Mouse (Mus musculus) CH12.LX (cell line): ENCODE results near the gene Pbx3.

ENCODE experiments used
- CTCF ChIP-seq, 2 experiments: IDR thresholded peaks in 1 of 2; conservative IDR thresholded peaks in 1 of 2; 2 replicates each; pipeline ENCODE4 v1.5.1; 2011 to 2012; ENCODE audit warnings: low read depth in 2 of 2, low read length in 2 of 2, improper control_type of control experiment in 1 of 2, inconsistent platforms in 1 of 2, mild to moderate bottlenecking in 1 of 2, moderate library complexity in 1 of 2
- E2F4 ChIP-seq: IDR thresholded peaks from 2 replicates; pipeline ENCODE4 v1.6.1; 2011; ENCODE audit warnings: low read depth, low read length, improper control_type of control experiment; ENCODE audit not compliant: insufficient replicate concordance
- ELF1 ChIP-seq: IDR thresholded peaks from 2 replicates; pipeline ENCODE4 v1.6.1; 2014; ENCODE audit warnings: low read depth, mild to moderate bottlenecking, inconsistent platforms, low read length, improper control_type of control experiment
- EP300 ChIP-seq: IDR thresholded peaks from 2 replicates; pipeline ENCODE4 v1.6.1; 2011; ENCODE audit warnings: low read length, improper control_type of control experiment
- MEF2A ChIP-seq: IDR thresholded peaks from 2 replicates; pipeline ENCODE4 v1.6.1; 2014; ENCODE audit warnings: low read depth, mild to moderate bottlenecking, inconsistent platforms, low read length, improper control_type of control experiment, borderline replicate concordance
- MYC ChIP-seq: IDR thresholded peaks from 2 replicates; pipeline ENCODE4 v1.6.1; 2011; ENCODE audit warnings: low read depth, mild to moderate bottlenecking, improper control_type of control experiment, low read length
- UBTF ChIP-seq: IDR thresholded peaks from 2 replicates; pipeline ENCODE4 v1.6.1; 2012; ENCODE audit warnings: low read depth, mild to moderate bottlenecking, inconsistent platforms, low read length, improper control_type of control experiment, moderate library complexity

DNA sequence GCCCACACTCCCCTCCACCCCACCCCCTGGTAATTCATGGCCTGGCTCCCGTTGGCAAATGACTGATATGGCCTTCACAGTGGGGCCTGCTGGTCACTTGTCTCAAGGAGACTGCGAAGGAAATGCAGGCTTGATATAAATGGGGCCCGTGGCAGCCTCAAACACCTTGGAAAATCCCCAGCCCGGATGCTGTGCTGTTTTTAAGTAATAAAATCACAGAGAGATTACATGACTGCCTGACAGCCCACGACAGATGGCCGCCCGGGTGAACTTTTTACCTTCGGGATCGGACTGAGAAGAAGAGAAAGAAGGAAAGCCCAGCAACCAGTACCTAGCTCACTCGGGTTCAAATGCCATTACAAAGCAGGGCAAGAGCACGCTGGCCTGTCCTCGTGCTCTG is 249.0 kb downstream of the Pbx3 start:
- no peak for TF ChIP-seq CTCF (conservative IDR thresholded peaks at IDR 0.05 in 1 of 2, IDR thresholded peaks at IDR 0.05 in 1 of 2; ENCODE audit: low read depth in 2 of 2, low read length in 2 of 2)
- no peak for TF ChIP-seq EP300
- TF ChIP-seq MEF2A: no peak
- TF ChIP-seq E2F4: no peak
- TF ChIP-seq UBTF: no peak
- no peak for TF ChIP-seq MYC
- TF ChIP-seq ELF1: no peak
